Mouse (Mus musculus) myocyte (in vitro differentiated cells): ENCODE results near the gene Mast4. TPM values are rescaled to one million over a fixed set of nuclear protein-coding genes. Genes with fewer than 3 reads are reported as not detected.

Experiments used
- H3K27me3 ChIP-seq: one replicate; pipeline ENCODE4 v1.6.1; 2011; ENCODE audit not compliant: control insufficient read depth, insufficient read depth, insufficient read length
- H3K36me3 ChIP-seq: one replicate; pipeline ENCODE4 v1.6.1; 2011; ENCODE audit not compliant: control insufficient read depth, insufficient read depth
- H3K4me2 ChIP-seq: one replicate; pipeline ENCODE4 v1.6.1; 2011; ENCODE audit warnings: low read depth, control low read depth
- H3K4me3 ChIP-seq: one replicate; pipeline ENCODE4 v1.5.1; 2011; ENCODE audit warnings: mild to moderate bottlenecking, control low read depth, moderate library complexity
- H3K79me2 ChIP-seq: one replicate; pipeline ENCODE4 v1.6.1; 2011; ENCODE audit not compliant: control insufficient read depth, insufficient read depth
- H3ac ChIP-seq: one replicate; pipeline ENCODE4 v1.6.1; 2011; ENCODE audit not compliant: control insufficient read depth, insufficient read length
- CEBPB ChIP-seq: IDR thresholded peaks from 2 replicates; pipeline ENCODE4 v1.6.1; 2011; ENCODE audit warnings: mild to moderate bottlenecking, moderate library complexity; ENCODE audit not compliant: poor library complexity, insufficient read depth, severe bottlenecking
- E2F4 ChIP-seq: IDR thresholded peaks from one replicate; pipeline ENCODE4 v1.6.1; 2011; ENCODE audit warnings: mild to moderate bottlenecking, control low read depth, moderate library complexity; ENCODE audit not compliant: insufficient read depth
- MAX ChIP-seq: IDR thresholded peaks from one replicate; pipeline ENCODE4 v1.6.1; 2011; ENCODE audit warnings: low read depth, mild to moderate bottlenecking, control low read depth
- MYOD1 ChIP-seq, 3 experiments: IDR thresholded peaks; one replicate each; pipeline ENCODE4 v1.6.1; 2011; ENCODE audit warnings: control low read depth in 2 of 3, low read depth in 2 of 3, mild to moderate bottlenecking in 2 of 3, moderate library complexity in 1 of 3; ENCODE audit not compliant: insufficient read length in 2 of 3, control insufficient read depth in 1 of 3
- MYOG ChIP-seq, 3 experiments: IDR thresholded peaks; one replicate each; pipeline ENCODE4 v1.6.1; 2011; ENCODE audit warnings: control low read depth in 2 of 3, low read depth in 2 of 3, mild to moderate bottlenecking in 2 of 3; ENCODE audit not compliant: insufficient read length in 2 of 3, control insufficient read depth in 1 of 3, insufficient read depth in 1 of 3
- POLR2A ChIP-seq: IDR thresholded peaks from one replicate; pipeline ENCODE4 v1.6.1; 2011; ENCODE audit warnings: low read depth, mild to moderate bottlenecking, control low read depth, moderate library complexity; ENCODE audit not compliant: insufficient read length
- POLR2AphosphoS2 ChIP-seq: IDR thresholded peaks from one replicate; pipeline ENCODE4 v1.6.1; 2011; ENCODE audit warnings: low read depth, control low read depth; ENCODE audit not compliant: insufficient read length
- REST ChIP-seq: IDR thresholded peaks from one replicate; pipeline ENCODE4 v1.6.1; 2011; ENCODE audit warnings: mild to moderate bottlenecking, control low read depth, moderate library complexity; ENCODE audit not compliant: insufficient read depth, insufficient read length
- SRF ChIP-seq: IDR thresholded peaks from one replicate; pipeline ENCODE4 v1.6.1; 2011; ENCODE audit warnings: low read depth; ENCODE audit not compliant: control insufficient read depth, insufficient read length
- TCF12 ChIP-seq: IDR thresholded peaks from one replicate; pipeline ENCODE4 v1.6.1; 2011; ENCODE audit warnings: mild to moderate bottlenecking, control low read depth; ENCODE audit not compliant: poor library complexity, insufficient read depth, severe bottlenecking
- TCF3 ChIP-seq: IDR thresholded peaks from one replicate; pipeline ENCODE4 v1.6.1; 2011; ENCODE audit warnings: low read depth, control low read depth; ENCODE audit not compliant: insufficient read length
- USF1 ChIP-seq: IDR thresholded peaks from one replicate; pipeline ENCODE4 v1.6.1; 2011; ENCODE audit warnings: low read depth, mild to moderate bottlenecking, control low read depth, moderate library complexity
- polyA plus RNA-seq: library from polyadenylated mRNA; unstranded; fragments of >200 nt; fragmentation: generic; extraction: Trizol; gene quantifications from one replicate; pipeline ENCODE4 v1.2.1, GENCODE M21; 2012; ENCODE audit warnings: missing spikeins

Gene Mast4
- polyA plus RNA-seq, 1 experiment, result 15.0 TPM

GRCm38 (mm10) chr13:103052661-103053060 lies 281.6 kb downstream of the Mast4 start:
- no peak for TF ChIP-seq TCF12
- TF ChIP-seq CEBPB, result no peak
- TF ChIP-seq MYOG (IDR thresholded peaks at IDR 0.05; ENCODE audit: control insufficient read depth in 1 of 3, insufficient read depth in 1 of 3, insufficient read length in 2 of 3, low read depth in 2 of 3), result no peak
- TF ChIP-seq POLR2A, result no peak
- TF ChIP-seq TCF3, result no peak
- no peak for TF ChIP-seq MAX
- no peak for TF ChIP-seq E2F4
- no peak for TF ChIP-seq SRF
- no peak overlapping the region for H3ac ChIP-seq
- no peak overlapping the region for H3K4me2 ChIP-seq
- no peaks in the 10 kb centered on the region for H3K27me3 ChIP-seq
- no peak overlapping the region for H3K4me3 ChIP-seq
- no peaks in the 10 kb centered on the region for H3K36me3 ChIP-seq
- H3K79me2 ChIP-seq, result no peaks in the 10 kb centered on the region

GRCm38 (mm10) chr13:103048954-103049353 lies 285.3 kb downstream of the Mast4 start:
- no peaks in the 10 kb centered on the region for H3K79me2 ChIP-seq
- no peak overlapping the region for H3ac ChIP-seq
- H3K4me2 ChIP-seq, result no peak overlapping the region
- TF ChIP-seq MYOG (IDR thresholded peaks at IDR 0.05; ENCODE audit: control insufficient read depth in 1 of 3, insufficient read depth in 1 of 3, insufficient read length in 2 of 3, low read depth in 2 of 3) (no peak), POLR2AphosphoS2 (no peak), SRF (no peak), USF1 (no peak), TCF3 (no peak), MAX (no peak), REST (no peak), TCF12 (no peak), MYOD1 (IDR thresholded peaks at IDR 0.05; ENCODE audit: control insufficient read depth in 1 of 3, insufficient read length in 2 of 3, low read depth in 2 of 3) (no peak), E2F4 (no peak), CEBPB (no peak), POLR2A (no peak)
- H3K4me3 ChIP-seq, result no peak overlapping the region
- H3K27me3 ChIP-seq, result no peaks in the 10 kb centered on the region
- H3K36me3 ChIP-seq, result no peaks in the 10 kb centered on the region

GRCm38 (mm10) chr13:103043692-103044091 lies 290.6 kb downstream of the Mast4 start:
- no peak overlapping the region for H3K4me2 ChIP-seq
- no peak overlapping the region for H3K4me3 ChIP-seq
- no peak for TF ChIP-seq POLR2A
- TF ChIP-seq USF1, result no peak
- no peak for TF ChIP-seq MYOG (IDR thresholded peaks at IDR 0.05; ENCODE audit: control insufficient read depth in 1 of 3, insufficient read depth in 1 of 3, insufficient read length in 2 of 3, low read depth in 2 of 3)
- no peak for TF ChIP-seq TCF12
- TF ChIP-seq REST, result no peak
- TF ChIP-seq MAX, result no peak
- no peak for TF ChIP-seq CEBPB
- no peak for TF ChIP-seq POLR2AphosphoS2
- TF ChIP-seq MYOD1 (IDR thresholded peaks at IDR 0.05; ENCODE audit: control insufficient read depth in 1 of 3, insufficient read length in 2 of 3, low read depth in 2 of 3), result no peak
- no peak for TF ChIP-seq E2F4
- no peak for TF ChIP-seq SRF
- TF ChIP-seq TCF3, result no peak
- H3K27me3 ChIP-seq, result no peaks in the 10 kb centered on the region
- H3K36me3 ChIP-seq, result no peaks in the 10 kb centered on the region
- H3K79me2 ChIP-seq, result no peaks in the 10 kb centered on the region
- H3ac ChIP-seq, result no peak overlapping the region

GRCm38 (mm10) chr13:103043011-103043410 lies 291.3 kb downstream of the Mast4 start:
- Histone ChIP-seq H3K4me3 (no peak overlapping the region), H3K4me2 (no peak overlapping the region), H3K27me3 (no peaks in the 10 kb centered on the region), H3K79me2 (no peaks in the 10 kb centered on the region), H3ac (no peak overlapping the region), H3K36me3 (no peaks in the 10 kb centered on the region)
- no peak for TF ChIP-seq E2F4
- no peak for TF ChIP-seq MYOD1 (IDR thresholded peaks at IDR 0.05; ENCODE audit: control insufficient read depth in 1 of 3, insufficient read length in 2 of 3, low read depth in 2 of 3)
- no peak for TF ChIP-seq POLR2AphosphoS2
- no peak for TF ChIP-seq MYOG (IDR thresholded peaks at IDR 0.05; ENCODE audit: control insufficient read depth in 1 of 3, insufficient read depth in 1 of 3, insufficient read length in 2 of 3, low read depth in 2 of 3)
- TF ChIP-seq POLR2A, result no peak

GRCm38 (mm10) chr13:103037466-103037865 lies 296.8 kb downstream of the Mast4 start:
- Histone ChIP-seq H3K27me3 (no peaks in the 10 kb centered on the region), H3ac (no peak overlapping the region), H3K36me3 (no peaks in the 10 kb centered on the region), H3K4me3 (no peak overlapping the region), H3K4me2 (no peak overlapping the region), H3K79me2 (no peaks in the 10 kb centered on the region)
- TF ChIP-seq TCF3 (no peak), MYOD1 (IDR thresholded peaks at IDR 0.05; ENCODE audit: control insufficient read depth in 1 of 3, insufficient read length in 2 of 3, low read depth in 2 of 3) (no peak), MYOG (IDR thresholded peaks at IDR 0.05; ENCODE audit: control insufficient read depth in 1 of 3, insufficient read depth in 1 of 3, insufficient read length in 2 of 3, low read depth in 2 of 3) (no peak), REST (no peak), CEBPB (no peak)
